Mouse (Mus musculus) midbrain, embryonic 16.5 days (tissue): ENCODE measurements around the gene Zbtb8a. TPM values are rescaled to one million over a fixed set of nuclear protein-coding genes. Genes with fewer than 3 reads are reported as not detected.

Source experiments
- ATAC-seq: fragments of 200-750 bp; cut with Nextera tagmentation; 2 replicates; pipeline ENCODE4 v1.8.0; 2017; ENCODE audit warnings: moderate TSS enrichment
- H3K27ac ChIP-seq: fragments of 300-500 bp; sonication (generic); 2 replicates; pipeline ENCODE4 v1.5.1; 2014; ENCODE audit warnings: mild to moderate bottlenecking, low read length, mixed read lengths
- H3K27me3 ChIP-seq: fragments of 300-500 bp; sonication (generic); 2 replicates; pipeline ENCODE4 v1.6.1; 2014; ENCODE audit warnings: low read depth, low read length, mixed read lengths; ENCODE audit not compliant: control insufficient read depth, insufficient read depth
- H3K36me3 ChIP-seq: fragments of 300-500 bp; sonication (generic); 2 replicates; pipeline ENCODE4 v1.6.1; 2014; ENCODE audit warnings: mild to moderate bottlenecking, low read length, moderate library complexity, mixed read lengths; ENCODE audit not compliant: control insufficient read depth, insufficient read depth
- H3K4me1 ChIP-seq: fragments of 300-500 bp; sonication (generic); 2 replicates; pipeline ENCODE4 v1.6.1; 2014; ENCODE audit warnings: mild to moderate bottlenecking, low read length, mixed read lengths; ENCODE audit not compliant: control insufficient read depth, insufficient read depth
- H3K4me2 ChIP-seq: fragments of 300-500 bp; sonication (generic); 2 replicates; pipeline ENCODE4 v1.6.1; 2014; ENCODE audit warnings: mild to moderate bottlenecking, low read length, mixed read lengths
- H3K4me3 ChIP-seq: fragments of 300-500 bp; sonication (generic); 2 replicates; pipeline ENCODE4 v1.5.1; 2014; ENCODE audit warnings: low read depth, mild to moderate bottlenecking, low read length, moderate library complexity, mixed read lengths
- H3K9ac ChIP-seq: fragments of 300-500 bp; sonication (generic); 2 replicates; pipeline ENCODE4 v1.6.1; 2014; ENCODE audit warnings: low read depth, low read length, mixed read lengths
- H3K9me3 ChIP-seq: fragments of 300-500 bp; sonication (generic); replicated peaks from 2 replicates; pipeline ENCODE4 v1.6.1; 2014; ENCODE audit warnings: mild to moderate bottlenecking, low read length, mixed read lengths; ENCODE audit not compliant: control insufficient read depth, poor library complexity, severe bottlenecking
- WGBS: fragments of 180-500 bp; shearing (Covaris S2); extraction: QIAGEN DNeasy Blood & Tissue Kit; methylation state at CpG from one replicate; pipeline ENCODE4 v1.1.7; 2014; 5-methylcytosine and 5-hydroxymethylcytosine counted together
- polyA plus RNA-seq: library from polyadenylated mRNA; unstranded; fragments of >200 nt; fragmentation: Nextera tagmentation; extraction: Ambion mirVana; gene quantifications from 2 replicates; pipeline ENCODE4 v1.2.1, GENCODE M21; 2015

The Zbtb8a gene
- polyA plus RNA-seq, 1 experiment from 2014 or later = 23.2 TPM

DNA sequence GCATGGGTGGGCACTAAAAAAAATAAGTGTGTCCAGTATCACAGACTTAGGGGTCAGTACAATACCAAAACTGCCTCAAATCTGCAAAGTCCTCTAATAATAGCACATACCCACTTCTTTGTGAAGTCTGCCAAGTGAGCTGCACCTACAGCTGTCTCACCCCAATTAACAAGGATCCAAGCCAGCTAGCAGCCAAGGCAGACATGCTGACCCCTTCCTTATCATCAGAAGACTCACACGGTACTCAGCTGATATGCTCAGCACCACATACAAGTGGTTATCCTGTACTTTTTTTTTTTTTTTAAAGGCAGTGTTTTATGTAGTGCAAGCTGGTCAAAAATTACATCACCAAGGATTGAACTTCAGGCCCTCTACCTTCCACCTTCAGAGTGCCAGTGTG, 73.6 kb downstream of the Zbtb8a start:
- H3K36me3 ChIP-seq = peaks cover 9% of the 10 kb centered on the region
- no peak overlapping the region for H3K27ac ChIP-seq
- H3K4me3 ChIP-seq = no peak overlapping the region
- no peak overlapping the region for H3K9ac ChIP-seq
- no peak overlapping the region for H3K4me2 ChIP-seq
- H3K9me3 ChIP-seq = no peaks in the 10 kb centered on the region
- 68% methylated on average over 1 of the region's 1 CpGs for WGBS
- no peaks in the 10 kb centered on the region for H3K4me1 ChIP-seq
- H3K27me3 ChIP-seq = no peaks in the 10 kb centered on the region
- ATAC-seq = no peak

DNA sequence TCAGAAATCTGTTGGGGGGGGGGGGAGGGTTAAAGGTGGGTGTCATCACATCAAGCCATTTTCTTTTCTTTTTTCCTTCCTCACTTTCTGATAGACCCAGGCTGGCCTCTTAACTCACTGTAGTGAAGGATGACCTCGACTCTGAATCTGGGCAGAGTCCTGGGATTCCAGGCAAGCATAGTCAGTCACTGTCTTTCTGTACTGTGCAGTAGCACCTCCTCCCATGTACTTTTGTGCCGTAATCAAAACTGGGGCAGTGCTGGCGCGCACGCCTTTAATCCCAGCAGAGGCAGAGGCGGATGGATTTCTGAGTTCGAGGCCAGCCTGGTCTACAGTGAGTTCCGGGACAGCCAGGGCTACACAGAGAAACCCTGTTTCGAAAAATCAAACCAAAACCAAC, 74.1 kb downstream of the Zbtb8a start:
- ATAC-seq = no peak
- H3K9me3 ChIP-seq = no peaks in the 10 kb centered on the region
- H3K4me3 ChIP-seq = no peak overlapping the region
- no peak overlapping the region for H3K27ac ChIP-seq
- 94% methylated on average over 9 of the region's 9 CpGs for WGBS
- no peak overlapping the region for H3K9ac ChIP-seq
- H3K4me1 ChIP-seq = no peaks in the 10 kb centered on the region
- H3K36me3 ChIP-seq = peaks cover 8% of the 10 kb centered on the region; the same call in 1 of the 2 replicates
- H3K4me2 ChIP-seq = no peak overlapping the region
- H3K27me3 ChIP-seq = no peaks in the 10 kb centered on the region

Other genes with a start within 250 kb of the Zbtb8a start
- gene Fndc5, start 241.1 kb downstream of the Zbtb8a start, polyA plus RNA-seq = 5.9 and 6.2 TPM in 2 replicates
- 27.0 and 28.0 TPM in 2 replicates for gene S100pbp, start 188.4 kb downstream of the Zbtb8a start, polyA plus RNA-seq
- gene Yars, start 188.4 kb downstream of the Zbtb8a start, polyA plus RNA-seq = 111 and 116 TPM in 2 replicates
- 6.7 and 8.2 TPM in 2 replicates for gene C77080, start 116.7 kb downstream of the Zbtb8a start, polyA plus RNA-seq
- 0.63 and 0.85 TPM in 2 replicates for gene Sync, start 90.5 kb downstream of the Zbtb8a start, polyA plus RNA-seq
- gene Rbbp4, start 42.7 kb downstream of the Zbtb8a start, polyA plus RNA-seq = 267 and 295 TPM in 2 replicates
- gene Zbtb8os, start 42.4 kb downstream of the Zbtb8a start, polyA plus RNA-seq = 15.1 and 17.7 TPM in 2 replicates
- gene Zbtb8b, start 62.7 kb upstream of the Zbtb8a start, polyA plus RNA-seq = 19.1 and 19.6 TPM in 2 replicates
- 31.5 and 34.7 TPM in 2 replicates for gene Bsdc1, start 83.5 kb upstream of the Zbtb8a start, polyA plus RNA-seq
- 1.2 TPM in 2 replicates for gene Tssk3, start 112.9 kb upstream of the Zbtb8a start, polyA plus RNA-seq
- gene Fam229a, start 113.1 kb upstream of the Zbtb8a start, polyA plus RNA-seq = 0.56 and 0.94 TPM in 2 replicates
- gene Marcksl1, start 135.5 kb upstream of the Zbtb8a start, polyA plus RNA-seq = 1,543 and 1,683 TPM in 2 replicates
- 74.7 and 83.2 TPM in 2 replicates for gene Hdac1, start 164.6 kb upstream of the Zbtb8a start, polyA plus RNA-seq
- 15.4 and 16.2 TPM in 2 replicates for gene Lck, start 195.5 kb upstream of the Zbtb8a start, polyA plus RNA-seq
- gene Fam167b, start 200.4 kb upstream of the Zbtb8a start, polyA plus RNA-seq = 0.26 TPM in 1 of 2 replicates, not detected in the other
- 187 and 198 TPM in 2 replicates for gene Eif3i, start 222.5 kb upstream of the Zbtb8a start, polyA plus RNA-seq
- 177 and 180 TPM in 2 replicates for gene Tmem234, start 222.6 kb upstream of the Zbtb8a start, polyA plus RNA-seq
- gene Dcdc2b, start 236.1 kb upstream of the Zbtb8a start, polyA plus RNA-seq = 3.5 and 4.1 TPM in 2 replicates
- gene Iqcc, start 241.0 kb upstream of the Zbtb8a start, polyA plus RNA-seq = 28.0 and 33.1 TPM in 2 replicates
- gene Ccdc28b, start 245.8 kb upstream of the Zbtb8a start, polyA plus RNA-seq = 172 and 183 TPM in 2 replicates